Mouse (Mus musculus): ENCODE measurements at regions not wholly inside any gene's neighbourhood (a gene's known extent, or its start where the extent isn't known, plus 50 kb on each side); places are given as distances from the start of the nearest gene placed in this dataset.

- H3K4me3 ChIP-seq (replicated peaks in 1 of 3; ENCODE audit: low read depth in 2 of 3, low read length in 2 of 3, poor library complexity in 1 of 3): no peak overlapping the region
- H3K27ac ChIP-seq (ENCODE audit: insufficient read depth, low read depth): no peak overlapping the region
- H3K9me3 ChIP-seq (replicated peaks; ENCODE audit: low read length): no peaks in the 10 kb centered on the region
- no peak overlapping the region for H3K9ac ChIP-seq (ENCODE audit: insufficient read depth, low read depth)
- no peaks in the 10 kb centered on the region for H3K36me3 ChIP-seq (replicated peaks in 1 of 2; ENCODE audit: control insufficient read depth in 1 of 2, insufficient read depth in 1 of 2, low read length in 1 of 2)
- dilution Hi-C loops (cut with MboI; ENCODE audit: extremely low pct_ligation_motif_present, extremely low pct_unique_long_range_greater_than_20kb, low sequenced_read_pairs) (no loop called here), in situ Hi-C loops (cut with MboI; ENCODE audit: low pct_ligation_motif_present, low pct_unique_long_range_greater_than_20kb, low sequenced_read_pairs) (no loop called here)
- no peaks in the 10 kb centered on the region for H3K79me2 ChIP-seq (replicated peaks; ENCODE audit: control insufficient read depth, extremely low read depth, insufficient read depth, poor library complexity, severe bottlenecking)
- H3K27me3 ChIP-seq (replicated peaks): no peaks in the 10 kb centered on the region
- peaks cover 0 to 6% of the 10 kb centered on the region in 2 experiments; a peak in 1 of 4 replicates for H3K4me1 ChIP-seq (ENCODE audit: control insufficient read depth in 1 of 2, insufficient read depth in 2 of 2)
- DNase-seq (ENCODE audit: extremely low read depth): no peak
- TF ChIP-seq BHLHE40 (IDR thresholded peaks at IDR 0.05; ENCODE audit: low read depth, low read length) (no peak), POLR2AphosphoS2 (IDR thresholded peaks at IDR 0.05; ENCODE audit: low read depth, low read length) (no peak), ZC3H11A (IDR thresholded peaks at IDR 0.05; ENCODE audit: low read depth, low read length) (no peak), MAZ (IDR thresholded peaks at IDR 0.05; ENCODE audit: low read depth, low read length) (no peak), E2F4 (IDR thresholded peaks at IDR 0.05; ENCODE audit: insufficient replicate concordance, low read depth, low read length) (no peak), CHD2 (IDR thresholded peaks at IDR 0.05; ENCODE audit: low read length) (no peak)
- H3K4me2 ChIP-seq (ENCODE audit: insufficient read depth, low read depth, poor library complexity, severe bottlenecking): no peak overlapping the region
These were observed 128.2 kb downstream of the Snx18 start for GRCm38 (mm10) chr13:113489951-113490822.

DNA sequence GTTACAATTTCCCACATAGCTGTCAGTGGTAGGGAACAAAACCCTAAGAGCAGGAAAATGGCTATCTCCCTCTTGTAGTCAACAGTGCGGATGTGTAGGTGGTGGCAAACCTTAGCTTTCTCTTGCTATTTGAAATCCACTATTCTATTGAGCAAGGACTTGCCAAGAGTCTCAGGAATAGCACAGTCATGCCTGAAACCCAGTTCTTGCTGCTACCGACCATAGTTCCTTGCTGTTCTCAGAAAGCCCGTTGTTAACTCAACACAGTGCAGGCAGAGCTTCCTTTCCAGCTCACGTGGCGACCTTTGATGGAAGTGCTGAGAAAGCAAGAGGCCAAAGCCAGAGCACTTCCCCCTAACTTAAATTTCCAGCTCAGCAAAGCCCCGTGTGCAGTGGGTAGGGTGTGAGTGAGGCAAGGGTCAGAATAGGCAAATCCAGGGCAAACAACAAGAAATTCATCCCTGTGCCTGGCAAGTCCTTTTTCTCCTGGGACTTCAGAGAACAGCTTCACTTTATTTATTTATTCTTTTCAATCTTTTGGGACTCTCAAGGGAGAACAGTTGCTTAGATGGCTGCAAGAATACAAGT lies 131.9 kb downstream of the Snx18 start:
- H3K36me3 ChIP-seq (replicated peaks in 1 of 2; ENCODE audit: control insufficient read depth in 1 of 2, insufficient read depth in 1 of 2, low read length in 1 of 2): no peaks in the 10 kb centered on the region
- no peak overlapping the region for H3K4me2 ChIP-seq (ENCODE audit: insufficient read depth, low read depth, poor library complexity, severe bottlenecking)
- no peak overlapping the region for H3K27ac ChIP-seq (ENCODE audit: insufficient read depth, low read depth)
- H3K9me3 ChIP-seq (replicated peaks; ENCODE audit: low read length): no peaks in the 10 kb centered on the region
- no peak overlapping the region for H3K9ac ChIP-seq (ENCODE audit: insufficient read depth, low read depth)
- peaks cover 0 to 8% of the 10 kb centered on the region in 2 experiments; a peak in 2 of 4 replicates for H3K4me1 ChIP-seq (ENCODE audit: control insufficient read depth in 1 of 2, insufficient read depth in 2 of 2)
- no peak overlapping the region for H3K4me3 ChIP-seq (replicated peaks in 1 of 3; ENCODE audit: low read depth in 2 of 3, low read length in 2 of 3, poor library complexity in 1 of 3)
- dilution Hi-C loops (cut with MboI; ENCODE audit: extremely low pct_ligation_motif_present, extremely low pct_unique_long_range_greater_than_20kb, low sequenced_read_pairs): no loop called here
- H3K79me2 ChIP-seq (replicated peaks; ENCODE audit: control insufficient read depth, extremely low read depth, insufficient read depth, poor library complexity, severe bottlenecking): no peaks in the 10 kb centered on the region
- H3K27me3 ChIP-seq (replicated peaks): no peaks in the 10 kb centered on the region
- DNase-seq (ENCODE audit: extremely low read depth): no peak
- in situ Hi-C loops (cut with MboI; ENCODE audit: low pct_ligation_motif_present, low pct_unique_long_range_greater_than_20kb, low sequenced_read_pairs): no loop called here
- TF ChIP-seq TCF12 (IDR thresholded peaks at IDR 0.05; ENCODE audit: low read depth, low read length) (no peak), RCOR1 (conservative IDR thresholded peaks at IDR 0.05; ENCODE audit: low read depth, low read length) (no peak), JUND (conservative IDR thresholded peaks at IDR 0.05; ENCODE audit: low read depth, low read length) (no peak), MAX (IDR thresholded peaks at IDR 0.05; ENCODE audit: low read length) (no peak), SIN3A (IDR thresholded peaks at IDR 0.05; ENCODE audit: low read length) (no peak)

GRCm38 (mm10) chr13:113485511-113485910 lies 132.9 kb downstream of the Snx18 start:
- Histone ChIP-seq H3K27me3 (replicated peaks) (no peaks in the 10 kb centered on the region), H3K4me1 (ENCODE audit: control insufficient read depth in 1 of 2, insufficient read depth in 2 of 2) (peaks cover 0 to 8% of the 10 kb centered on the region in 2 experiments; a peak in 2 of 4 replicates), H3K9me3 (replicated peaks; ENCODE audit: low read length) (no peaks in the 10 kb centered on the region), H3K36me3 (replicated peaks in 1 of 2; ENCODE audit: control insufficient read depth in 1 of 2, insufficient read depth in 1 of 2, low read length in 1 of 2) (no peaks in the 10 kb centered on the region), H3K27ac (ENCODE audit: insufficient read depth, low read depth) (no peak overlapping the region), H3K9ac (ENCODE audit: insufficient read depth, low read depth) (no peak overlapping the region), H3K79me2 (replicated peaks; ENCODE audit: control insufficient read depth, extremely low read depth, insufficient read depth, poor library complexity, severe bottlenecking) (no peaks in the 10 kb centered on the region), H3K4me2 (ENCODE audit: insufficient read depth, low read depth, poor library complexity, severe bottlenecking) (no peak overlapping the region), H3K4me3 (replicated peaks in 1 of 3; ENCODE audit: low read depth in 2 of 3, low read length in 2 of 3, poor library complexity in 1 of 3) (no peak overlapping the region)
- in situ Hi-C loops (cut with MboI; ENCODE audit: low pct_ligation_motif_present, low pct_unique_long_range_greater_than_20kb, low sequenced_read_pairs): no loop called here
- no peak for DNase-seq (ENCODE audit: extremely low read depth)
- dilution Hi-C loops (cut with MboI; ENCODE audit: extremely low pct_ligation_motif_present, extremely low pct_unique_long_range_greater_than_20kb, low sequenced_read_pairs): no loop called here
- TF ChIP-seq SMC3 (IDR thresholded peaks at IDR 0.05; ENCODE audit: low read depth, low read length) (no peak), IRF4 (IDR thresholded peaks at IDR 0.05; ENCODE audit: low read depth, low read length) (no peak), USF2 (conservative IDR thresholded peaks at IDR 0.05; ENCODE audit: low read depth, low read length) (no peak), RAD21 (IDR thresholded peaks at IDR 0.05; ENCODE audit: low read depth, low read length) (no peak), ELF1 (IDR thresholded peaks at IDR 0.05; ENCODE audit: low read depth, low read length) (no peak), POLR2AphosphoS2 (IDR thresholded peaks at IDR 0.05; ENCODE audit: low read depth, low read length) (no peak), ZKSCAN1 (IDR thresholded peaks at IDR 0.05; ENCODE audit: borderline replicate concordance, low read depth, low read length) (no peak), TBP (conservative IDR thresholded peaks at IDR 0.05; ENCODE audit: low read depth, low read length) (no peak), CTCF (conservative IDR thresholded peaks at IDR 0.05 in 1 of 2, IDR thresholded peaks at IDR 0.05 in 1 of 2; ENCODE audit: low read depth in 2 of 2, low read length in 2 of 2) (no peak), JUND (conservative IDR thresholded peaks at IDR 0.05; ENCODE audit: low read depth, low read length) (no peak), BHLHE40 (IDR thresholded peaks at IDR 0.05; ENCODE audit: low read depth, low read length) (no peak), ETS1 (conservative IDR thresholded peaks at IDR 0.05; ENCODE audit: low read depth, low read length) (no peak), MAZ (IDR thresholded peaks at IDR 0.05; ENCODE audit: low read depth, low read length) (no peak)
